ENCODE assay signal across 8 mouse cellular contexts in the genomic region with DNA sequence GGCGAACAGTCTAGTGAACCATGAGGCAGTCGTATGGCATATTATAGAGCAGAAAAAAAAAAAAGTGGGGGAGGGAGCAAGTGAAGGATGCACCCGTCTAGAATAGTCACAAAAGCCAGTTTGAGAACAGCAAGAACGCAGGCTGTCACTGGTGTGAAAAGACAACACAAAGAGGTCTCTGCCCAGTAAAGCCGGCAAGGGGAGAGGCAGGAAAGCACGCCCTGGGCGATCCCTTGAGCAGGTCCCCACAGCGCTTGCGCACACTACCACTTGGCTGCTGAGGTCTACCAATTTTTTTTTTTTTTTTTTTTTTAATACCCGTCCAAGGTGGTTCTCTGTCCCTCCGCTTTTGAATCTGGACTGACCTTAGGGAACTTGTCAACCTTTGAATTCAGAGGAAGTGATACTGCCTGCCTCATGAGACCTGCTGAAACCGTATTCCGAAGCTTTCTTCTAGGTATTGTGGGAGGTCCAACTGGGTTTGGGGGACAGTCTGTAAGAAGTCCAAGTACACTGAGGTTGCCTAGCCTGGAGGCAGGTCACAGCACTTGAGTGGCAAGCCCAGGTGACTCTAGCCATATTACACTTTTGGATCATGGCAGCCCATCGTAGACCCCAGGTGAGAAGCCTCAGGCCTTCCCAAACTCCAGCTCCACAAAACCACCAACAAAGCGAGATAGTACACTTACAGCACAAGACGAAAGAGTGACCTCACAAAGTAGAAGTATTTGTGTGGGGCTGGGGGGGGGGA.
A peak's percentile ranks its signal among the peaks of the same experiment; 100 is the strongest.
DNase-seq lines count a peak whose midpoint lies in the region; ATAC-seq and TF ChIP-seq lines count a peak whose summit lies in the region.

No protein-coding gene starts in this region.

- peak; percentile 58 to 73 for DNase-seq in heart, adult 18-20 months
- no peak for DNase-seq in heart, adult 8-10 months (ENCODE audit: low spot score)
- peak; percentile 87 for DNase-seq in brain, embryonic 14.5 days (ENCODE audit: low read depth)
- DNase-seq in c-Kit-positive CD71-positive TER-119-positive erythroid progenitor cells, embryonic 14.5 days (ENCODE audit: low spot score) = no peak
- no peak for DNase-seq in natural killer cell, adult 2 months (ENCODE audit: low spot score in 2 of 2)

- ATAC-seq in forebrain, embryonic 15.5 days (replicated peaks) = peak; percentile 33
- 0 out of 2 replicates have a peak, but pooled peaks have one; percentile 5 for ATAC-seq in intestine, embryonic 16.5 days

- H3K36me3 ChIP-seq in forebrain, embryonic 15.5 days = no peaks in the 10 kb centered on the region
- H3K36me3 ChIP-seq in intestine, embryonic 16.5 days (ENCODE audit: control insufficient read depth, insufficient read depth, low read length) = no peaks in the 10 kb centered on the region
- no peaks in the 10 kb centered on the region for H3K36me3 ChIP-seq in macrophage (ENCODE audit: inconsistent target)

- peak overlapping the region; percentile 44 for H3K4me3 ChIP-seq in forebrain, embryonic 15.5 days
- H3K4me3 ChIP-seq in intestine, embryonic 16.5 days (ENCODE audit: low read length) = peak overlapping the region; percentile 54
- peak overlapping the region; percentile 14; the same call in 1 of the 2 replicates for H3K4me3 ChIP-seq in macrophage (ENCODE audit: inconsistent target)

- TF ChIP-seq CTCF in brain, embryonic 14.5 days (IDR thresholded peaks at IDR 0.05; ENCODE audit: borderline replicate concordance, extremely low read depth, insufficient read depth, insufficient read length) = no peak

- peak overlapping the region; percentile 85 for H3K27ac ChIP-seq in forebrain, embryonic 15.5 days (replicated peaks)
- H3K27ac ChIP-seq in intestine, embryonic 16.5 days (ENCODE audit: low read length) = no peak overlapping the region
- H3K27ac ChIP-seq in macrophage = no peak overlapping the region

- peaks cover 37% of the 10 kb centered on the region for H3K4me1 ChIP-seq in forebrain, embryonic 15.5 days
- peaks cover 12% of the 10 kb centered on the region for H3K4me1 ChIP-seq in intestine, embryonic 16.5 days (ENCODE audit: control insufficient read depth, insufficient read depth, low read length)

- TF ChIP-seq POLR2A in brain, embryonic 14.5 days (IDR thresholded peaks at IDR 0.05; ENCODE audit: borderline replicate concordance, extremely low read depth, insufficient read depth, insufficient read length, poor library complexity, severe bottlenecking) = 0 out of 2 replicates have a peak, but pooled peaks have one; percentile 18

- no peaks in the 10 kb centered on the region for H3K79me2 ChIP-seq in macrophage (ENCODE audit: inconsistent target)

- peak overlapping the region; percentile 68 for H3K4me2 ChIP-seq in forebrain, embryonic 15.5 days (replicated peaks)
- peak overlapping the region; percentile 94 for H3K4me2 ChIP-seq in intestine, embryonic 16.5 days (ENCODE audit: low read depth, low read length)

- H3K9ac ChIP-seq in forebrain, embryonic 15.5 days (replicated peaks) = peak overlapping the region; percentile 67
- H3K9ac ChIP-seq in intestine, embryonic 16.5 days (ENCODE audit: low read depth, low read length) = peak overlapping the region; percentile 54

- WGBS in forebrain, embryonic 15.5 days = 27% methylated on average over 16 of the region's 16 CpGs
- 29% methylated on average over 16 of the region's 16 CpGs for WGBS in intestine, embryonic 16.5 days
- 27% methylated on average over 14 of the region's 16 CpGs for WGBS in macrophage (ENCODE audit: missing documents)

- H3K27me3 ChIP-seq in forebrain, embryonic 15.5 days = no peaks in the 10 kb centered on the region
- no peaks in the 10 kb centered on the region for H3K27me3 ChIP-seq in intestine, embryonic 16.5 days (replicated peaks; ENCODE audit: control insufficient read depth, insufficient read depth, low read length)

- no peaks in the 10 kb centered on the region for H3K9me3 ChIP-seq in forebrain, embryonic 15.5 days
- H3K9me3 ChIP-seq in intestine, embryonic 16.5 days (ENCODE audit: control insufficient read depth, low read length) = no peaks in the 10 kb centered on the region

Comparison
In these comparisons a context has a peak if more than half of its experiments do, and no peak if none do; other contexts are left out.
1. DNase-seq: peak in heart, adult 18-20 months (2 of 2) and brain, embryonic 14.5 days (single experiment); none in heart, adult 8-10 months (single experiment), c-Kit-positive CD71-positive TER-119-positive erythroid progenitor cells, embryonic 14.5 days (single experiment) and natural killer cell, adult 2 months (0 of 2).
2. Peak in every context shown above with its lines, with median percentiles within 50 percentile points of each other: H3K4me3 ChIP-seq.